Mouse (Mus musculus) heart, postnatal 25 days (tissue): ENCODE data around the gene Psmd8. TPM values are rescaled to one million over a fixed set of nuclear protein-coding genes. Genes with fewer than 3 reads are reported as not detected.
"Not testable (repeated sequence)": the region's sequence is repeated elsewhere in the genome, so short reads cannot be mapped to it uniquely, and the experiment has no call there.

ENCODE experiments used
- DNase-seq: peaks from one replicate; pipeline ENCODE4 v3.0.0; 2022; ENCODE audit warnings: low spot score
- intact Hi-C: fragments of 180-260 bp; cut with DNase I; formaldehyde crosslinking; loops from one replicate; pipeline ENCODE4 v1.15.1; 2025
- total RNA-seq, 2 experiments: library from RNA; stranded (reverse); gene quantifications; 2 replicates each; pipeline ENCODE4 v1.2.3; 2021

Psmd8 gene
- total RNA-seq, 2 experiments from 2014 or later, result 118 to 125 TPM

DNA sequence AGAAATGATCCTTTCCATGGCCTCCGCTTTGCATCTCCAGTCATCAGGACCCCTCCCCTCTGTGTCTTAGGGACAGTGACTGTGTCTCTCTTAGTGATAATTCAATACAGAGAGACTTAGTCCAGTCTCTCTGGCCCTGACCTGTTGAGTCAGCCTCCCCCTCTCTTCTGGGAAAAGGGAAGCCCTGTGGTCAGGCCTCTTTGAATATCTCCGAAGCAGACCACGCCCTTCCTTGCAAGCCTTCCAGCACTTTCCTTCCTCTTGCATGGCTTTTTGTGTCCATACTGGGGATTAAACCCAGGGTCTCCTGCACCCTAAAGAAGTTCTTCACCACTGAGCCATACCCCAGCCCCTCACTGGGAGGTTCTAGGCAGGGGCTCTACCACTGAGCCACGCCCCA lies 36.5 kb downstream of the Psmd8 start:
- intact Hi-C loops, result no loop called here
- no peak for DNase-seq

- DNase-seq, result no peak
- intact Hi-C loops, result no loop called here
These were observed 39.1 kb downstream of the Psmd8 start for GRCm38 (mm10) chr7:29141416-29141815.

- DNase-seq, intact Hi-C loops: not testable (repeated sequence)
These were observed 41.3 kb downstream of the Psmd8 start for GRCm38 (mm10) chr7:29139237-29139636.

GRCm38 (mm10) chr7:29137429-29137828 lies 43.1 kb downstream of the Psmd8 start:
- intact Hi-C loops, result no loop called here
- DNase-seq, result no peak

- intact Hi-C loops, result no loop called here
- no peak for DNase-seq
These were observed 45.7 kb downstream of the Psmd8 start, which contains the start of gene Rasgrp4 for GRCm38 (mm10) chr7:29134693-29135386. Gene Rasgrp4 (plus strand): TSS chr7:29134851.

- intact Hi-C loops, result no loop called here
- no peak for DNase-seq
These were observed 46.3 kb downstream of the Psmd8 start for GRCm38 (mm10) chr7:29134230-29134629.

- DNase-seq, result no peak
- intact Hi-C loops, result loop anchor here (5.0 kb wide), 2 partner anchors 119 to 169 kb away; partner anchors contain the start of gene 2200002D01Rik
These were observed 51.8 kb downstream of the Psmd8 start for GRCm38 (mm10) chr7:29128725-29129124.

GRCm38 (mm10) chr7:29126173-29126915 lies 54.2 kb downstream of the Psmd8 start:
- intact Hi-C loops, result loop anchor here (5.0 kb wide), 2 partner anchors 121 to 171 kb away; partner anchors contain the start of gene 2200002D01Rik
- no peak for DNase-seq

DNA sequence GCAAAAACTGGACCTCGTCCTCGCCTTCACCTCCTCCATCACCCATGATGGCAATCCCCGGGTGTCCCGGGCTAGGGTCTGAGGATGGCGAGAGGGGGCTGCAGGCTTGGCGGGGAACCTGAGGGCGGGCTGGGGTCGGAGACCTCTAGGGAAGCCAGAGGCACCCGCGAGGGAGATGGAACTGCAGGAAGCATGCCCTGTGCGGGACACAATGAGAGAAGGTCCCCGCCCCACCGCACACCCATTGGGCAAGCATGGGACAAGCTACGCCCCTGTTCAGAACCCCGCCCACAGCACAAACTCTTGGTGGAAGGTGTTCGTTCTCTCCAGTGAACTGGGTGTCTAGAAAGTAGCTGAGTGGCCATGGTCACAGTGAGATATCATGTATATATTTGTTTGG lies 55.5 kb downstream of the Psmd8 start, which contains the start of gene Ryr1:
Gene Ryr1 (minus strand): TSS at position 210 of the 400 bp plus-strand sequence.
- DNase-seq, result no peak
- intact Hi-C loops, result loop anchor here (5.0 kb wide), 2 partner anchors 122 to 172 kb away; partner anchors contain the start of gene 2200002D01Rik

Other genes with a start within 250 kb of the Psmd8 start
- gene Actn4, start 218.4 kb downstream of the Psmd8 start, total RNA-seq, result 100 to 1,000 TPM in 1 of 2 experiments, 10 to 100 TPM in 1; 77.0 to 101 TPM
- 100 to 1,000 TPM; 148 to 164 TPM for gene Eif3k, start 198.8 kb downstream of the Psmd8 start, total RNA-seq
- 1 to 10 TPM in 1 of 2 experiments, under 1 TPM in 1; 0.44 to 1.3 TPM for gene Map4k1, start 198.7 kb downstream of the Psmd8 start, total RNA-seq
- not detected for gene Ryr1, start 55.5 kb downstream of the Psmd8 start, total RNA-seq
- 1 to 10 TPM; 1.4 TPM for gene Rasgrp4, start 45.9 kb downstream of the Psmd8 start, total RNA-seq
- gene Fam98c, start 24.5 kb downstream of the Psmd8 start, total RNA-seq, result 10 to 100 TPM; 11.2 to 11.4 TPM
- under 1 TPM; 0.39 to 0.45 TPM for gene Ggn, start 10.5 kb downstream of the Psmd8 start, total RNA-seq
- gene Spred3, start 10.3 kb downstream of the Psmd8 start, total RNA-seq, result under 1 TPM; 0.36 to 0.49 TPM
- under 1 TPM; 0.16 to 0.34 TPM for gene Catsperg1, start 33.3 kb upstream of the Psmd8 start, total RNA-seq
- gene Kcnk6, start 51.8 kb upstream of the Psmd8 start, total RNA-seq, result 1 to 10 TPM; 2.4 to 2.5 TPM
- 10 to 100 TPM; 75.2 to 78.9 TPM for gene Yif1b, start 57.6 kb upstream of the Psmd8 start, total RNA-seq
- gene 2200002D01Rik, start 67.8 kb upstream of the Psmd8 start, total RNA-seq, result 1 to 10 TPM in 1 of 2 experiments, under 1 TPM in 1; 0.73 to 3.7 TPM
- gene Spint2, start 101.2 kb upstream of the Psmd8 start, total RNA-seq, result 10 to 100 TPM; 33.5 to 37.1 TPM
- 1 to 10 TPM; 9.6 to 9.9 TPM for gene Ppp1r14a, start 108.6 kb upstream of the Psmd8 start, total RNA-seq
- under 1 TPM in 1 of 2 experiments, not detected in 1; 0.53 TPM for gene Dpf1, start 123.2 kb upstream of the Psmd8 start, total RNA-seq